Mouse (Mus musculus): ENCODE measurements around the gene Vps52. TPM values are rescaled to one million over a fixed set of nuclear protein-coding genes. Genes with fewer than 3 reads are reported as not detected.

The Vps52 gene
- polyA plus RNA-seq (2012; rRNA removed) = 54.5 and 62.2 TPM in 2 replicates

- DNase-seq (ENCODE audit: low read depth) = peak; percentile 84
Measured at GRCm38 (mm10) chr17:33955555-33956214, at the start of gene Vps52, which contains the start of gene Rps18. Vps52 (plus strand) TSS chr17:33955812. Rps18 (minus strand) TSS chr17:33956001.

GRCm38 (mm10) chr17:33908331-33909076, 47.1 kb upstream of the Vps52 start:
- DNase-seq (ENCODE audit: low read depth) = no peak

GRCm38 (mm10) chr17:33909077-33909868, 46.3 kb upstream of the Vps52 start, which contains the start of gene Daxx:
Daxx (plus strand) TSS chr17:33909414.
- DNase-seq (ENCODE audit: low read depth) = peak; percentile 81

- no peak for DNase-seq (ENCODE audit: low read depth)
Measured at GRCm38 (mm10) chr17:33909869-33910250, 45.8 kb upstream of the Vps52 start.

GRCm38 (mm10) chr17:33910346-33911051, 45.1 kb upstream of the Vps52 start:
- DNase-seq (ENCODE audit: low read depth) = no peak

- DNase-seq (ENCODE audit: low read depth) = no peak
Measured at GRCm38 (mm10) chr17:33911052-33911812, 44.4 kb upstream of the Vps52 start.

GRCm38 (mm10) chr17:33911813-33912414, 43.7 kb upstream of the Vps52 start:
- DNase-seq (ENCODE audit: low read depth) = no peak

GRCm38 (mm10) chr17:33913264-33913663, 42.3 kb upstream of the Vps52 start:
- DNase-seq (ENCODE audit: low read depth) = no peak

GRCm38 (mm10) chr17:33913905-33914304, 41.7 kb upstream of the Vps52 start:
- DNase-seq (ENCODE audit: low read depth) = no peak

- no peak for DNase-seq (ENCODE audit: low read depth)
Measured at GRCm38 (mm10) chr17:33914969-33915391, 40.6 kb upstream of the Vps52 start.

GRCm38 (mm10) chr17:33915671-33916250, 39.9 kb upstream of the Vps52 start, which contains the start of the genes Tapbp and Zbtb22:
Tapbp (plus strand) TSS chr17:33915899.
Zbtb22 (plus strand) TSS chr17:33915904.
- peak; percentile 91 for DNase-seq (ENCODE audit: low read depth)

GRCm38 (mm10) chr17:33916294-33916693, 39.3 kb upstream of the Vps52 start:
- DNase-seq (ENCODE audit: low read depth) = no peak

GRCm38 (mm10) chr17:33916847-33917655, 38.6 kb upstream of the Vps52 start:
- DNase-seq (ENCODE audit: low read depth) = no peak

- no peak for DNase-seq (ENCODE audit: low read depth)
Measured at GRCm38 (mm10) chr17:33917656-33918292, 37.8 kb upstream of the Vps52 start.

- no peak for DNase-seq (ENCODE audit: low read depth)
Measured at GRCm38 (mm10) chr17:33918293-33919203, 37.1 kb upstream of the Vps52 start.

- DNase-seq (ENCODE audit: low read depth) = no peak
Measured at GRCm38 (mm10) chr17:33919351-33920281, 36.0 kb upstream of the Vps52 start.

Data from gonadal fat pad, adult 2 months (tissue).